Mouse (Mus musculus): ENCODE results near the gene Gja8. TPM values are rescaled to one million over a fixed set of nuclear protein-coding genes. Genes with fewer than 3 reads are reported as not detected.

The Gja8 gene
- polyA plus RNA-seq (2012) = not detected in 2 replicates

DNA sequence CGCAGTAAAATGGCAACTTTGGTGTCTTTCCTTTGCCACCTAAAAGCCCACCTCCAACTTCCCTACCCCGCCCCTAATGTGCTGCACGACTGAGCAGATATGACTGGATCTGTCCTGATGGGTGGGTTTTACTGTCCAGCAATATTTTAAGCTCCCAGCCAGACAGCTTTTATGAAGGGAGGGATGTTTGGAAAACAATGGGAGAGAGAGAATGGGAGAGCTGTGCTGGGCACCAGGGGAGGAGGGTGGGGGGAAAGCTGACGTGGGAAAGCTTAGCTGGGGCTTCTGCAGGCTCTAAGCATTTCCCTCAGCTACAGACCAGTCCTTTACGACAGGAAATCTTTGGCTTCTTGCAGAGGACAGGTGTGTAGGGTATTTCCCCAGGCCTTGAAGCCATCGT lies at the start of gene Gja8:
Gene Gja8, minus strand, starts transcription at position 101 of the 400 bp plus-strand sequence.
- TF ChIP-seq GATA1 (IDR thresholded peaks at IDR 0.05; ENCODE audit: low read length) (no peak), TAL1 (IDR thresholded peaks at IDR 0.05; ENCODE audit: low read length) (no peak)
- no peaks in the 10 kb centered on the region for H3K27me3 ChIP-seq (ENCODE audit: control insufficient read depth)
- H3K36me3 ChIP-seq (ENCODE audit: control insufficient read depth) = no peaks in the 10 kb centered on the region

DNA sequence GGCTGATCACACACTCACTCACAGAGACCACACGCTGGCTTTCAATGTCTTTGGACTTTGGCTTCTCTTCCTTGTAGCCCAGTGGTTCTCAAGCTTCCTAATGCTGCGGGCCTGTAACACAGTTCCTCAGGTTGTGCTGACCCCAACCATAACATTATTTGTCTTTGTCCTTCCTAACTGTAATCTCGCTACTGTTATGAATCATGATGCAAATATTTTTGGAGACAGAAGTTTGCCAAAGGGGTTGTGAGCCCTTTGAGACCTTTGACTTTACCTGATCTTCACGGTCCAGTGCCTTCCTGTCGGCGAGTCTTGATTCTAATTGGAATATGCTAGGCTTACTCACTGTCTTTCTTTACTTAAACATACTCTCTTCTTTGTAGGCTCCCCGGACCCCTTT lies 48.6 kb upstream of the Gja8 start:
- Histone ChIP-seq H3K4me3 (replicated peaks) (no peak overlapping the region), H3K36me3 (ENCODE audit: control insufficient read depth) (no peaks in the 10 kb centered on the region), H3K9me3 (ENCODE audit: control insufficient read depth, low read length) (no peaks in the 10 kb centered on the region), H3K27me3 (ENCODE audit: control insufficient read depth) (no peaks in the 10 kb centered on the region), H3K4me1 (ENCODE audit: control insufficient read depth) (peaks cover 2% of the 10 kb centered on the region; the same call in 1 of the 2 replicates)
- TF ChIP-seq GATA1 (IDR thresholded peaks at IDR 0.05; ENCODE audit: low read length) = no peak
- no peak for TF ChIP-seq TAL1 (IDR thresholded peaks at IDR 0.05; ENCODE audit: low read length)

More for the DNA sequence above, at the start of gene Gja8:
- Histone ChIP-seq H3K9me3 (ENCODE audit: control insufficient read depth, low read length) (no peaks in the 10 kb centered on the region), H3K4me1 (ENCODE audit: control insufficient read depth) (no peaks in the 10 kb centered on the region), H3K4me3 (replicated peaks) (no peak within 1 kb of the TSS)

DNA sequence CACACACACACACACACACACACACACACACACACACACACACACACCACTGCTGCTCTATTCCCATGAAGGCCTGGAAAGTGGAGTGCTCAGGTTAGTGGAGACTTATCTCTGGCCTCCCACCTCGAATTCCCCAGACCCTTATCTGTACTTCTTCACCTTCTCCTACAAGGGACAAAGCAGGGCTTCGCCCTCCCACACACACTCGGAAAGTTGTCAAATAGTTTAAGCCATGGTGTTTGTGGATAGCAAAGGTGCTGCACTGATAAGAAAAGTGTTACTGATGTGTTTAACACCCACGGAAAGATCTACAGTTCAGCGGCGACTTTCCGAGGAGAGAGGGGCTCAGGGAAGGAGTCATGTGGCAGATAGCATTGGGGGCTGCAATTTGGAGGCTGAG lies 45.2 kb upstream of the Gja8 start:
- no peaks in the 10 kb centered on the region for H3K9me3 ChIP-seq (ENCODE audit: control insufficient read depth, low read length)
- peaks cover 2% of the 10 kb centered on the region; the same call in 1 of the 2 replicates for H3K4me1 ChIP-seq (ENCODE audit: control insufficient read depth)
- TF ChIP-seq GATA1 (IDR thresholded peaks at IDR 0.05; ENCODE audit: low read length) = no peak
- no peak for TF ChIP-seq TAL1 (IDR thresholded peaks at IDR 0.05; ENCODE audit: low read length)
- no peaks in the 10 kb centered on the region for H3K36me3 ChIP-seq (ENCODE audit: control insufficient read depth)
- no peak overlapping the region for H3K4me3 ChIP-seq (replicated peaks)
- H3K27me3 ChIP-seq (ENCODE audit: control insufficient read depth) = no peaks in the 10 kb centered on the region

DNA sequence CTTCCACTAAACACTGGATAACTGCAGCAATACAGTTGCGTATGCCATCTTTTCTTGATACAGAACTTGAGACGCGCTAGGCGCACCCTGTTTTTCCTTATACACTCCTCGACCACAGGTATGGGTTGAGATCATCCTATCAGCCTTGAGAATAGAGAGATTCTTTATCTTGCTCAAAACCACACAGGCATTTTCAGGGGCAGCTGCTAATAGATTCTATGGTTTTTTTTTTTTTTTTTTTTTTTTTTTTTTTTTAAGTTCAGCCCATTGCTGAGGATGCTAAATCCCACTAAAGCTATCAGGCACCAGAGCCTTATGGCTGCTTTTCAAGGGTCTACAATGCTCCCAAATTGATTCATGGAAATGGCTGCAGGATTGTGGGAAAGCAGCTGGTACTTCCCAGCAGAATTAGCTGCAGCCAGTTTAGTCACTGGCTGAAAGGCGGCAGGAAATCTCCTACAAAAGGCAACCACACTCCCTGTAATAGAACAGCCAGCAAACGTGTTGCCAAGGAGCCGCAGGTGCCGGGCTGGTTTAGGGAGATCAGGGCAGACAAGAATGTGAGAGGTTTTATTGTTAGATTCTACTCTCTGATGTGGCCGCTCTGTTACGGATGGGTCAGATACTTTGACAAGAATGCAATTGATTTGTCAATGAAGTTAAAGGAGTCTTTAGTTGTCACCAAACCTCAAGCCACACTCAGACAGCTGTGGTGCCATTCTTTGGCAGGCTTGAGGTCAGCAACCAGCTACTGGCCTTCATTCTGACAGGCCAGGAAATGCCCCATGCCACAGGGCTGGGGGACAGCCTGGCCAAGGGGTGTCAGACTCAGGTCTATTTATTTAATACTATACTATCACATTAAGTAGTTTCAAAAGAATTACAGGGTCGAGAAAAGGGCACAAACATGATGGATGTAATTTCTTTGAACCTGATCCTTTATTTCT lies 37.5 kb upstream of the Gja8 start:
- Histone ChIP-seq H3K4me1 (ENCODE audit: control insufficient read depth) (no peaks in the 10 kb centered on the region), H3K4me3 (replicated peaks) (no peak overlapping the region), H3K36me3 (ENCODE audit: control insufficient read depth) (no peaks in the 10 kb centered on the region), H3K9me3 (ENCODE audit: control insufficient read depth, low read length) (no peaks in the 10 kb centered on the region), H3K27me3 (ENCODE audit: control insufficient read depth) (no peaks in the 10 kb centered on the region)
- no peak for TF ChIP-seq TAL1 (IDR thresholded peaks at IDR 0.05; ENCODE audit: low read length)
- TF ChIP-seq GATA1 (IDR thresholded peaks at IDR 0.05; ENCODE audit: low read length) = no peak

DNA sequence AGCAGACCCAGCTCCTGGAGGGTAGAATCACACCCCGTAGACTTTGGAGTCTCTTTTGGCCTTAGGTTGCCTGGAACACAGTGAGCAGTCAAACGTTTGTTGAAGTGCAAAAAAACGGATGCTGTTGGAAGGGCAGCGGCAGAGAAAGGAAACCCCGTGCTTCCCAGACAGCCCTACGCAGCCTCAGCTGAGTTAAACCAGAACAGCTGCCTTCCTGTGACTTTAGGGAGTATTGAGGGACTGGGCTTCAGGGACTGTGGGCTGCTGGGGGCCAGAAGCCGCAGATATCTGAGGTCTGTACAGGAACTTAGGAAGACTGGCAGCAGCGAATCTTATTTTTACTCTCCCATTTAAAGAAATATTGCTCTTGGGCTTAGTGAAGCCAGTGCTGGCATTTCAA lies 34.8 kb upstream of the Gja8 start:
- no peaks in the 10 kb centered on the region for H3K4me1 ChIP-seq (ENCODE audit: control insufficient read depth)
- no peaks in the 10 kb centered on the region for H3K36me3 ChIP-seq (ENCODE audit: control insufficient read depth)
- no peaks in the 10 kb centered on the region for H3K27me3 ChIP-seq (ENCODE audit: control insufficient read depth)
- H3K9me3 ChIP-seq (ENCODE audit: control insufficient read depth, low read length) = no peaks in the 10 kb centered on the region
- no peak for TF ChIP-seq GATA1 (IDR thresholded peaks at IDR 0.05; ENCODE audit: low read length)
- TF ChIP-seq TAL1 (IDR thresholded peaks at IDR 0.05; ENCODE audit: low read length) = no peak
- H3K4me3 ChIP-seq (replicated peaks) = no peak overlapping the region

DNA sequence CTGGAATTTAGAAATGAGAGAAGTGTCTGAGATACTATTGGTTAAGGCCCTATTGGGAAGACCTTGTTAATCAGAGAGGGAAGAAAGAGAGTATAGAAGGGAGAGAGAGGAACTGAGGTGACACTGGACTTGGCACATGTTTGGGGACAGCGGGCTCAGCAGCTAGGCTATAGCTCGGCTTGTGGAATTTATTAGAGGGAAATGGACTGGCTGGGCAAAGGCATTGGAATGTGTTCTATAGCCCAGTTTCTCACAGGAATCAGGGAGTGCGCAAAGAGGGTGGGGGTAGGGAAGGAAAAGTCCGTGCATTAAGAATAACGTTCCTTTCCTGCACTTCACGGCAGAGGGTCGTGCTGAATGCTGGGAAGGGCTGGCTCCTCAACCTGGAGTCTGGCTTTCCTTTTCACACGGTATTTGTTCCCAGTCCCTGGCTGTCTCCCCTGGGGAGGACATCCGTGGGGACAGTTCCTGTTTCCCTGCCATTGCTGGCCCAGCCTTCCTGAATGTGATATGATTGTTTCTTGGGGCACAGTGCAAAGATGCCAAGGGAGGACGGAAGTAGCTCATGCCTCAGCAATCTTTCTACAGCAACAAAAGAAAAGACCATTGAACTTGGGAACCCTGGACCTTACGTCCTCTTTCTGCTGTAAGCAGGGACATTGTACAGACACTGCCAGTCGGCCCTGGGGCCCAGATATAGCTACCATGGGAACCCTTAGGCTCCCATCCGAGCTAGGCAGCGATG lies 27.8 kb upstream of the Gja8 start:
- Histone ChIP-seq H3K27me3 (ENCODE audit: control insufficient read depth) (no peaks in the 10 kb centered on the region), H3K36me3 (ENCODE audit: control insufficient read depth) (no peaks in the 10 kb centered on the region), H3K4me1 (ENCODE audit: control insufficient read depth) (no peaks in the 10 kb centered on the region), H3K4me3 (replicated peaks) (no peak overlapping the region), H3K9me3 (ENCODE audit: control insufficient read depth, low read length) (no peaks in the 10 kb centered on the region)
- TF ChIP-seq GATA1 (IDR thresholded peaks at IDR 0.05; ENCODE audit: low read length) = no peak
- TF ChIP-seq TAL1 (IDR thresholded peaks at IDR 0.05; ENCODE audit: low read length) = no peak

DNA sequence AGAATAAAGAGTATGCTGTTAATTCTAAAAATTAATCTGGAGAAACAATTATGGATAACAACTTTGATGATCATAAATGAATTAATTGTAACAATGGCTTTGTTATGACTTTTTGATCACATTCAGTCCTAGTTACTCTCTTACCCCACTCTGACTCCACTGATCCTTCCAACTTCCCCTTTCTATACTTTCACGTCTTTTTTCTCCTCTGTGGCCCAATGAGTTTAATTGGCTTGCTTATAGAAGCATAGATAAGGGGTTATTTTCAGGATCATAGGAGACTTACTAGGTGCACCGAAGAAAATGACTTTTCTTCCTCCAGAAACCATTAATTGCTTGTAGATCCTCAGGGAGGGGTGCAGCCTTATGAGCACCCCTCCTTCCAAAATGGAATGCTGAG lies 16.9 kb upstream of the Gja8 start:
- H3K4me1 ChIP-seq (ENCODE audit: control insufficient read depth) = no peaks in the 10 kb centered on the region; the same call in 1 of the 2 replicates
- TF ChIP-seq GATA1 (IDR thresholded peaks at IDR 0.05; ENCODE audit: low read length) = no peak
- TF ChIP-seq TAL1 (IDR thresholded peaks at IDR 0.05; ENCODE audit: low read length) = no peak
- no peaks in the 10 kb centered on the region for H3K27me3 ChIP-seq (ENCODE audit: control insufficient read depth)
- no peak overlapping the region for H3K4me3 ChIP-seq (replicated peaks)
- H3K9me3 ChIP-seq (ENCODE audit: control insufficient read depth, low read length) = 0 out of 2 replicates have a peak, but pooled peaks cover 2% of the 10 kb centered on the region
- H3K36me3 ChIP-seq (ENCODE audit: control insufficient read depth) = no peaks in the 10 kb centered on the region

DNA sequence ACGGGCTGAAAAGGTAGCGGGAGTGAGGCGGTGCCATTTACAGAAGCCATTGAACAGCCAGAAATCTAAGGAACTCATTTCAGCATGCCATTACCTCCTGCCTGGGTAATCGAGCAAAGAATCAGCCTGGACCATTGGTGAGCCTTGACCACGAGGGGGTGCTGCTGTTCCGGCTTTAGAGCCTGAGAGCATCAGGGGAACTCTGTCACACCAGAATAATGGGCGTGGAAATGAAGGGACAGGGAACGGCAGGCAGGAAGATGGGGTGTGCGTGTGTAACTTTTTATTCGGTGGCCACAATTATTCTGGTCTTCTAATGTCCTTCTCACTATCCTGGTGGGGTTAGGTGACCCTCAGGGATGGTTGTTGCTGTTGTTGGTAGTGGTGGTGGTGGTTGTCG lies 12.9 kb upstream of the Gja8 start:
- TF ChIP-seq TAL1 (IDR thresholded peaks at IDR 0.05; ENCODE audit: low read length) = no peak
- no peak for TF ChIP-seq GATA1 (IDR thresholded peaks at IDR 0.05; ENCODE audit: low read length)
- Histone ChIP-seq H3K36me3 (ENCODE audit: control insufficient read depth) (no peaks in the 10 kb centered on the region), H3K27me3 (ENCODE audit: control insufficient read depth) (no peaks in the 10 kb centered on the region), H3K4me1 (ENCODE audit: control insufficient read depth) (no peaks in the 10 kb centered on the region; the same call in 1 of the 2 replicates), H3K9me3 (ENCODE audit: control insufficient read depth, low read length) (0 out of 2 replicates have a peak, but pooled peaks cover 2% of the 10 kb centered on the region), H3K4me3 (replicated peaks) (no peak overlapping the region)

DNA sequence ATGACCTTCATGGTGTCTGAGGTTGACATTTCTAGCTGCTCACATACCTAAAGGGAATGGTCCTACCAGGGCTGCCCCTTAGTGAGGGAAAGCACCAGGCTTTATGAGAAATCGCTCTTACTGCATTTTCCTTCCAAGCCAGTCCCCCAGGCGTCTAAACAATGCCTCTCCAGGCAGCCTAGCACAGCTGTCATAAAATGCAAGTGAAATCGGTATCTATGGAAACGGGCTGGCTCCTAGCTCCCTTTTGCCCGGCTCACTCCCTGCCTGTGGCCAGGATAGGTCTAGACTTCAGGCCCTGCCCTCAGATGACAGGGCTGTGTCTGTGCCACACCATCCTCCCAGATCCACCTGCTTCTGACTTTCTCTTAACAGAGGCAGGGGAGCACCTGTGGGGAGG lies 11.8 kb upstream of the Gja8 start:
- no peak for TF ChIP-seq TAL1 (IDR thresholded peaks at IDR 0.05; ENCODE audit: low read length)
- no peak for TF ChIP-seq GATA1 (IDR thresholded peaks at IDR 0.05; ENCODE audit: low read length)
- H3K36me3 ChIP-seq (ENCODE audit: control insufficient read depth) = no peaks in the 10 kb centered on the region
- no peaks in the 10 kb centered on the region; the same call in 1 of the 2 replicates for H3K4me1 ChIP-seq (ENCODE audit: control insufficient read depth)
- H3K27me3 ChIP-seq (ENCODE audit: control insufficient read depth) = no peaks in the 10 kb centered on the region
- no peaks in the 10 kb centered on the region for H3K9me3 ChIP-seq (ENCODE audit: control insufficient read depth, low read length)
- H3K4me3 ChIP-seq (replicated peaks) = no peak overlapping the region
